Mouse (Mus musculus) lung, adult 18-20 months (tissue): Measurements from ENCODE around the gene Rbm15.
A peak's percentile ranks its signal among the peaks of the same experiment; 100 is the strongest.
"Not testable (repeated sequence)": the region's sequence is repeated elsewhere in the genome, so short reads cannot be mapped to it uniquely, and the experiment has no call there.

ENCODE experiments used
- DNase-seq, 2 experiments: peaks; one replicate each; pipeline ENCODE4 v3.0.0; 2022; ENCODE audit warnings: mixed read lengths in 2 of 2

The Rbm15 gene

GRCm38 (mm10) chr3:107330503-107331424, 2.7 kb downstream of the Rbm15 start:
- no peak for DNase-seq

GRCm38 (mm10) chr3:107326442-107326841, 7.0 kb downstream of the Rbm15 start:
- no peak for DNase-seq

- no peak for DNase-seq
These were observed 11.7 kb downstream of the Rbm15 start for GRCm38 (mm10) chr3:107321776-107322175.

GRCm38 (mm10) chr3:107321141-107321540, 12.3 kb downstream of the Rbm15 start:
- DNase-seq = no peak

GRCm38 (mm10) chr3:107317338-107317737, 16.1 kb downstream of the Rbm15 start:
- no peak for DNase-seq

- not testable (repeated sequence) for DNase-seq
These were observed 36.6 kb downstream of the Rbm15 start for GRCm38 (mm10) chr3:107296917-107297316.

- no peak for DNase-seq
These were observed 37.7 kb downstream of the Rbm15 start for GRCm38 (mm10) chr3:107295672-107296360.

GRCm38 (mm10) chr3:107290764-107291381, 42.6 kb downstream of the Rbm15 start, which contains the start of gene Slc16a4:
TSS of gene Slc16a4 (plus strand) at chr3:107291230.
- peak; percentile 52 to 63 for DNase-seq

GRCm38 (mm10) chr3:107287346-107287745, 46.1 kb downstream of the Rbm15 start:
- no peak for DNase-seq

GRCm38 (mm10) chr3:107286123-107286522, 47.4 kb downstream of the Rbm15 start:
- DNase-seq = no peak

- DNase-seq = peak; percentile 89 to 90
These were observed 54.8 kb downstream of the Rbm15 start, which contains the start of gene Lamtor5 for GRCm38 (mm10) chr3:107278479-107279269. TSS of gene Lamtor5 (plus strand) at chr3:107278858.

GRCm38 (mm10) chr3:107276626-107277025, 56.8 kb downstream of the Rbm15 start:
- no peak for DNase-seq

- no peak for DNase-seq
These were observed 57.5 kb downstream of the Rbm15 start for GRCm38 (mm10) chr3:107275996-107276395.
